Mouse (Mus musculus): ENCODE data around the gene Tmem150a. TPM values are rescaled to one million over a fixed set of nuclear protein-coding genes. Genes with fewer than 3 reads are reported as not detected.

The Tmem150a gene
- polyA plus RNA-seq, 2 experiments, result 39.0 to 43.6 TPM

DNA sequence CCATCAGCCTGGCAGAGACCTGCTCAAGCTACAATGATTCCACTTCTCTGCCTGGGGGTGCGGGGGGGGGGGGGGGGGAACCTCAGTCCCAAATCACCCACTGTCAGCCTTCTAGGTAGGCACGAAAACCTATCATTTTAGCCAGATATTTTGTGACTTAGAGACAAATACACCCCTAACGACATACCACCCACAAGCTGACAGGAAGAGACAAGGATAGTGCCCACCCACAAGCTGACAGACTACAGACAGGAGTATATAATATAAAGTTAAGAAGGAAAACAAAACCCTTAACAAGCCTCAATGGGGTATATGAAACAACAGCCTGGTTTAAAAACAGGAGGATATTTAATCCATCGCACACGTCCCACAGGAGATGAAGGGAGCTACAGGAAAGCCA is 36.8 kb upstream of the Tmem150a start:
- no peaks in the 10 kb centered on the region for H3K9me3 ChIP-seq (ENCODE audit: control insufficient read depth, low read length)
- ATAC-seq (ENCODE audit: insufficient read depth), result peak; percentile 25; the same call in 1 of the 2 replicates
- no peak overlapping the region for H3K27ac ChIP-seq
- H3K4me1 ChIP-seq (replicated peaks; ENCODE audit: control insufficient read depth in 2 of 2, insufficient read depth in 2 of 2, low read length in 1 of 2), result peaks cover 3 to 4% of the 10 kb centered on the region in 2 experiments
- 51% methylated on average over 5 of the region's 5 CpGs for WGBS (ENCODE audit: insufficient replicate concordance)
- TF ChIP-seq CTCF (IDR thresholded peaks at IDR 0.05; ENCODE audit: low read depth), result no peak
- TF ChIP-seq EP300 (IDR thresholded peaks at IDR 0.05; ENCODE audit: low read depth), result no peak
- H3K4me2 ChIP-seq (ENCODE audit: low read depth), result no peak overlapping the region
- peaks cover 71% of the 10 kb centered on the region for H3K36me3 ChIP-seq (replicated peaks; ENCODE audit: control insufficient read depth, insufficient read depth, low read depth)
- no peaks in the 10 kb centered on the region for H3K27me3 ChIP-seq (ENCODE audit: control insufficient read depth, insufficient read depth, low read length)
- H3K9ac ChIP-seq (replicated peaks), result no peak overlapping the region
- no peak overlapping the region for H3K4me3 ChIP-seq (ENCODE audit: insufficient read depth in 1 of 2, low read depth in 2 of 2, low read length in 2 of 2)
- no peak for DNase-seq (ENCODE audit: low read depth in 3 of 3, low spot score in 3 of 3)

GRCm38 (mm10) chr6:72319019-72319418 is 36.2 kb upstream of the Tmem150a start:
- ATAC-seq (ENCODE audit: insufficient read depth), result no peak
- WGBS (ENCODE audit: insufficient replicate concordance), result 73% methylated on average over 11 of the region's 11 CpGs
- peaks cover 5 to 7% of the 10 kb centered on the region in 2 experiments for H3K4me1 ChIP-seq (replicated peaks; ENCODE audit: control insufficient read depth in 2 of 2, insufficient read depth in 2 of 2, low read length in 1 of 2)
- no peaks in the 10 kb centered on the region for H3K27me3 ChIP-seq (ENCODE audit: control insufficient read depth, insufficient read depth, low read length)
- TF ChIP-seq EP300 (IDR thresholded peaks at IDR 0.05; ENCODE audit: low read depth), result no peak
- peak; percentile 65 for TF ChIP-seq CTCF (IDR thresholded peaks at IDR 0.05; ENCODE audit: low read depth)
- H3K4me2 ChIP-seq (ENCODE audit: low read depth), result no peak overlapping the region
- DNase-seq (ENCODE audit: low read depth in 3 of 3, low spot score in 3 of 3), result no peak
- H3K36me3 ChIP-seq (replicated peaks; ENCODE audit: control insufficient read depth, insufficient read depth, low read depth), result peaks cover 74% of the 10 kb centered on the region
- H3K9me3 ChIP-seq (ENCODE audit: control insufficient read depth, low read length), result no peaks in the 10 kb centered on the region
- H3K4me3 ChIP-seq (ENCODE audit: insufficient read depth in 1 of 2, low read depth in 2 of 2, low read length in 2 of 2), result no peak overlapping the region
- no peak overlapping the region for H3K9ac ChIP-seq (replicated peaks)
- H3K27ac ChIP-seq, result no peak overlapping the region

DNA sequence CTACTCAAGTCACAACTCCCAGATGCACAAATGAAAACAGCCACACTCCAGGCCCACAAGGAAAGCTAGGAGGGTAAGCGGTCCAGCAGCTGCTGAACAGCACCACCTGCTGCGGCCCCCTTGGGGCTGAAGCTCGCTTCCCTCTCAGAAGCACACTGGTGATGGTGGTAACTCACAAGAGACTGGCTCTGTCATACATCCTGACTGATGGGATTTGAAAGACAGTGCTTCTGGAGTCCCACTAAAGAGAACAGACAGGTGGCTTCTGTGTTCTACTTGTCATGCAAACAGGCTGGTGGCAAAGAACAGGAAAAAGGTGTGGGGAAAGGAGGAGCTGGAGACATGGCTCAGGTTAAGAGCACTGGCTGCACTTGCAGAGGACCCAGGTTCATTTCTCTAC is 32.3 kb upstream of the Tmem150a start:
- 86% methylated on average over 3 of the region's 3 CpGs for WGBS (ENCODE audit: insufficient replicate concordance)
- no peaks in the 10 kb centered on the region for H3K9me3 ChIP-seq (ENCODE audit: control insufficient read depth, low read length)
- TF ChIP-seq CTCF (IDR thresholded peaks at IDR 0.05; ENCODE audit: low read depth) (no peak), EP300 (IDR thresholded peaks at IDR 0.05; ENCODE audit: low read depth) (no peak)
- H3K4me2 ChIP-seq (ENCODE audit: low read depth), result no peak overlapping the region
- peaks cover 92% of the 10 kb centered on the region for H3K36me3 ChIP-seq (replicated peaks; ENCODE audit: control insufficient read depth, insufficient read depth, low read depth)
- H3K27ac ChIP-seq, result peak overlapping the region; percentile 39
- no peak overlapping the region for H3K4me3 ChIP-seq (ENCODE audit: insufficient read depth in 1 of 2, low read depth in 2 of 2, low read length in 2 of 2)
- H3K9ac ChIP-seq (replicated peaks), result no peak overlapping the region
- H3K4me1 ChIP-seq (replicated peaks; ENCODE audit: control insufficient read depth in 2 of 2, insufficient read depth in 2 of 2, low read length in 1 of 2), result peaks cover 13 to 14% of the 10 kb centered on the region in 2 experiments
- DNase-seq (ENCODE audit: low read depth in 3 of 3, low spot score in 3 of 3) (no peak), ATAC-seq (ENCODE audit: insufficient read depth) (no peak)
- no peaks in the 10 kb centered on the region for H3K27me3 ChIP-seq (ENCODE audit: control insufficient read depth, insufficient read depth, low read length)

DNA sequence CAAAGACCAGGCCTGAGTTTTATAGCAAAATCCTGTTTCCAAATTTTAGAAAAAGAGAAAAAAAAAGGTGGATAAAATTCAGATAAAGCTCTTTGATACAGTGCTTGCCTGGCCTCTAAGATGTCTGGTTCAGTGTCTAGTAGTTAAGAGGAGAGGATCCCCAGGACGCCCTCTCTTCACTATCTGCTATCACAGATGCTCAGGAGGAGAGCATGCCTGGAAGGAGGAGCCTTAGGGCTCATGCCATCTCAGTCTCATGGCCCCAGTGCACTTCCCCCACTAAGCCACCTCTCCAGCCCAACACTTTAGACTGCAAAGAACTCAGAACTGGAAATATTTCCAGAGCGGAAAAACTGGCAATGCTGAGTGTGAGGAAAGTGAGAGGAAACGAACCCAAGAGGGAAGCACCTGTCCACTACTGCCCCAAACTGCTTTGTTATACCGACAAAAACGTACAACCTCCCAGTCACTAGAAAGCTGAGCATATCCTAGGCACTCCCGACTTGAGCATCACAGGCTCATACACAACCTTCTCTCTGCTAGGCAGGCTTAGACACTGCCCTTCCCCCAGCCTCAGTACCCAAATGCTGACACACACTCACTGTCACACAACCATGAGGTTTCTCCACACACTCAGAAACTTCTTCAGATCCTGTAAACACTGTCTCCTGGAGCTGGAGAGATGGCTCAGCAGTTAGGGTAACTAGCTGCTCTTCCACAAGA is 31.3 kb upstream of the Tmem150a start:
- Histone ChIP-seq H3K27ac (peak overlapping the region; percentile 81), H3K36me3 (replicated peaks; ENCODE audit: control insufficient read depth, insufficient read depth, low read depth) (peaks cover 92% of the 10 kb centered on the region), H3K4me3 (ENCODE audit: insufficient read depth in 1 of 2, low read depth in 2 of 2, low read length in 2 of 2) (no peak overlapping the region), H3K4me2 (ENCODE audit: low read depth) (peak overlapping the region; percentile 41), H3K9ac (replicated peaks) (peak overlapping the region; percentile 23; the same call in 1 of the 2 replicates), H3K4me1 (replicated peaks; ENCODE audit: control insufficient read depth in 2 of 2, insufficient read depth in 2 of 2, low read length in 1 of 2) (peaks cover 13 to 14% of the 10 kb centered on the region in 2 experiments), H3K27me3 (ENCODE audit: control insufficient read depth, insufficient read depth, low read length) (no peaks in the 10 kb centered on the region), H3K9me3 (ENCODE audit: control insufficient read depth, low read length) (no peaks in the 10 kb centered on the region)
- DNase-seq (ENCODE audit: low read depth in 3 of 3, low spot score in 3 of 3) (peak in 2 of 3 experiments; percentile 62 to 67), ATAC-seq (ENCODE audit: insufficient read depth) (peak; percentile 98)
- whole genome bisulfite sequencing (ENCODE audit: insufficient replicate concordance), result 56% methylated on average over 6 of the region's 6 CpGs
- TF ChIP-seq CTCF (IDR thresholded peaks at IDR 0.05; ENCODE audit: low read depth) (no peak), EP300 (IDR thresholded peaks at IDR 0.05; ENCODE audit: low read depth) (peak; percentile 69)

DNA sequence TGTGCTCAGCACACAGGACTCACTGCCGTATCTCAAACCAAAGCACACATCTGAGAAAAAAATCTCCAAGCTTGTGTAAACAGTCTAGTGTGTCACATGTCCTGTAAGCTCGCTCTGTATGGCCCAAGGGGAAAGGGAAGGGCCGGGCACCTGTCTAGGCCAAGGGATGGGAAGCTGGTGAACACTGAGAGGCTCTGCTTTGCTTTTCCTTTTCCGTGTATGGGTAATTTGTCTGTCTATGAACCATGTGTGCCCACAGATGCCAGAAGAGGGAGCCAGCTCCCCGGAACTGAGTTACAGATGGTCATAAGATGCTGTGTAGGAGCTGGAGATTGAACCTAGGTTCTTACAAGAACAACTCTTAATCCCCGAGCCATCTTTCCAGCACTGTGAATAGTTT is 29.0 kb upstream of the Tmem150a start:
- Histone ChIP-seq H3K4me2 (ENCODE audit: low read depth) (no peak overlapping the region), H3K9ac (replicated peaks) (no peak overlapping the region), H3K4me1 (replicated peaks; ENCODE audit: control insufficient read depth in 2 of 2, insufficient read depth in 2 of 2, low read length in 1 of 2) (peaks cover 13 to 14% of the 10 kb centered on the region in 2 experiments), H3K4me3 (ENCODE audit: insufficient read depth in 1 of 2, low read depth in 2 of 2, low read length in 2 of 2) (no peak overlapping the region), H3K36me3 (replicated peaks; ENCODE audit: control insufficient read depth, insufficient read depth, low read depth) (peaks cover 90% of the 10 kb centered on the region), H3K27ac (no peak overlapping the region), H3K9me3 (ENCODE audit: control insufficient read depth, low read length) (no peaks in the 10 kb centered on the region), H3K27me3 (ENCODE audit: control insufficient read depth, insufficient read depth, low read length) (no peaks in the 10 kb centered on the region)
- ATAC-seq (ENCODE audit: insufficient read depth) (no peak), DNase-seq (ENCODE audit: low read depth in 3 of 3, low spot score in 3 of 3) (no peak)
- 66% methylated on average over 6 of the region's 6 CpGs for WGBS (ENCODE audit: insufficient replicate concordance)
- TF ChIP-seq CTCF (IDR thresholded peaks at IDR 0.05; ENCODE audit: low read depth) (peak; percentile 64), EP300 (IDR thresholded peaks at IDR 0.05; ENCODE audit: low read depth) (no peak)

All from liver, embryonic 14.5 days (tissue).